Mouse (Mus musculus) limb, embryonic 13.5 days (tissue): ENCODE measurements around the gene Syne1. TPM values are rescaled to one million over a fixed set of nuclear protein-coding genes. Genes with fewer than 3 reads are reported as not detected.

Experiments
- ATAC-seq: fragments of 200-750 bp; cut with Nextera tagmentation; 2 replicates; pipeline ENCODE4 v1.8.0; 2017; ENCODE audit warnings: low read depth, moderate number of reproducible peaks, moderate TSS enrichment; ENCODE audit not compliant: low FRiP score
- H3K27ac ChIP-seq: fragments of 300-500 bp; sonication (generic); 2 replicates; pipeline ENCODE4 v1.5.1; 2015; ENCODE audit warnings: inconsistent platforms, mild to moderate bottlenecking, moderate library complexity
- H3K27me3 ChIP-seq: fragments of 300-500 bp; sonication (generic); 2 replicates; pipeline ENCODE4 v1.6.1; 2015; ENCODE audit warnings: mild to moderate bottlenecking, inconsistent platforms
- H3K36me3 ChIP-seq: fragments of 300-500 bp; sonication (generic); 2 replicates; pipeline ENCODE4 v1.6.1; 2015; ENCODE audit warnings: inconsistent platforms, mild to moderate bottlenecking, moderate library complexity
- H3K4me1 ChIP-seq: fragments of 300-500 bp; sonication (generic); 2 replicates; pipeline ENCODE4 v1.6.1; 2015; ENCODE audit warnings: inconsistent platforms
- H3K4me2 ChIP-seq: fragments of 300-500 bp; sonication (generic); replicated peaks from 2 replicates; pipeline ENCODE4 v1.6.1; 2015; ENCODE audit warnings: inconsistent platforms, mild to moderate bottlenecking, moderate library complexity
- H3K4me3 ChIP-seq: fragments of 300-500 bp; sonication (generic); 2 replicates; pipeline ENCODE4 v1.5.1; 2015; ENCODE audit warnings: moderate library complexity, mild to moderate bottlenecking, inconsistent platforms
- H3K9ac ChIP-seq: fragments of 300-500 bp; sonication (generic); 2 replicates; pipeline ENCODE4 v1.6.1; 2015; ENCODE audit warnings: mild to moderate bottlenecking, inconsistent platforms
- H3K9me3 ChIP-seq: fragments of 300-500 bp; sonication (generic); 2 replicates; pipeline ENCODE4 v1.6.1; 2016; ENCODE audit warnings: inconsistent platforms
- WGBS: fragments of 180-500 bp; shearing (Covaris S2); methylation state at CpG from one replicate; pipeline ENCODE4 v1.1.7; 2015; 5-methylcytosine and 5-hydroxymethylcytosine counted together
- polyA plus RNA-seq: library from polyadenylated mRNA; unstranded; fragments of >200 nt; fragmentation: Nextera tagmentation; extraction: Ambion mirVana; gene quantifications from 2 replicates; pipeline ENCODE4 v1.2.1, GENCODE M21; 2015

Gene Syne1
- polyA plus RNA-seq, result 6.4 and 6.5 TPM in 2 replicates

GRCm38 (mm10) chr10:5551382-5551781, at the start of gene Syne1:
Gene Syne1 (minus strand): TSS chr10:5551482.
- no peak within 1 kb of the TSS for H3K27ac ChIP-seq
- H3K4me1 ChIP-seq, result peaks cover 10% of the 10 kb centered on the region
- 76% methylated on average over 5 of the region's 5 CpGs for WGBS
- H3K27me3 ChIP-seq, result peaks cover 25% of the 10 kb centered on the region
- H3K9me3 ChIP-seq, result no peaks in the 10 kb centered on the region
- H3K4me2 ChIP-seq, result peak within 1 kb of the TSS; percentile 93
- H3K4me3 ChIP-seq, result peak within 1 kb of the TSS; percentile 51
- no peaks in the 10 kb centered on the region for H3K36me3 ChIP-seq
- H3K9ac ChIP-seq, result peak within 1 kb of the TSS; percentile 62
- ATAC-seq, result no peak

DNA sequence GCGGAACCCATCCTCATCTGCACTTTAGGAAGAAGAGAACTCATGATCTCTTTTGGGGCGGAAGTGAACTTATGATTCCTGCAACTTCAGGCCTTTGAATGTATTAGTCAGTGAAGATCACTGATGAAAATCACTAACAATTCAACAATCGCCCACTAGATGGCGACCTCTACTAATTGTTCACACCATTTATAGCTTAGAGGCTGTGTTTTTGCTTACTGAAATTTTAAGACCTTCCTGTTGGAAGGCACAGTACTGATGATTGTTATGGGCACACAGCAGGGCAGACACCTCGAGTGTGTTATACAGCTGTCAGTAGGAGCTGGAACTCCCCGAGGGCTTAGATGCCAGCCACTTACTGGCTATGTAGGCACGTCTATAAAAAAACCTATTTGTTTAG, 48.8 kb upstream of the Syne1 start:
- no peaks in the 10 kb centered on the region for H3K9me3 ChIP-seq
- no peak overlapping the region for H3K27ac ChIP-seq
- H3K9ac ChIP-seq, result no peak overlapping the region
- H3K27me3 ChIP-seq, result no peaks in the 10 kb centered on the region
- H3K4me3 ChIP-seq, result no peak overlapping the region
- H3K4me2 ChIP-seq, result no peak overlapping the region
- no peaks in the 10 kb centered on the region for H3K4me1 ChIP-seq
- 9% methylated on average over 7 of the region's 7 CpGs for WGBS
- H3K36me3 ChIP-seq, result no peaks in the 10 kb centered on the region
- ATAC-seq, result peak; percentile 61

DNA sequence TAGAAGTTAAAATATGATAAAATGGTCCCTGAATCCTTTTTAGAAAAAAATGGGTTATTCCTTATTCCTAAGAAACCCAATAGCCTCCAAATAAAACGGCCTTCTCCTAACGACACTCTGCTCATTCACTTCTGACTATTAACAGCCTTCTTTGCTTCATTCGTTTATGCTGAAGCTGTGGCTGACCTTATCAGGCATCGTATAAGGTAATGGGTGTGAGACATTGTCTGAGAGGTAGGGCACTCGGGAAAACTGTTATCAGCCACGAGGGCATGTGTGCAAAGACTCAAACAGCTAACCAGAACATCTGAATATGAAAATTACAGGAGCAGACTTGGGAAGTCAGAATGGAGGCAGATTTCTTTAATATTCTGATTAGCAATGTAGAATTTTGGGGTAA, 45.3 kb upstream of the Syne1 start:
- Histone ChIP-seq H3K4me3 (no peak overlapping the region), H3K9me3 (no peaks in the 10 kb centered on the region), H3K4me1 (no peaks in the 10 kb centered on the region), H3K9ac (no peak overlapping the region), H3K4me2 (no peak overlapping the region), H3K27me3 (no peaks in the 10 kb centered on the region), H3K36me3 (no peaks in the 10 kb centered on the region), H3K27ac (no peak overlapping the region)
- 51% methylated on average over 6 of the region's 6 CpGs for WGBS
- no peak for ATAC-seq

DNA sequence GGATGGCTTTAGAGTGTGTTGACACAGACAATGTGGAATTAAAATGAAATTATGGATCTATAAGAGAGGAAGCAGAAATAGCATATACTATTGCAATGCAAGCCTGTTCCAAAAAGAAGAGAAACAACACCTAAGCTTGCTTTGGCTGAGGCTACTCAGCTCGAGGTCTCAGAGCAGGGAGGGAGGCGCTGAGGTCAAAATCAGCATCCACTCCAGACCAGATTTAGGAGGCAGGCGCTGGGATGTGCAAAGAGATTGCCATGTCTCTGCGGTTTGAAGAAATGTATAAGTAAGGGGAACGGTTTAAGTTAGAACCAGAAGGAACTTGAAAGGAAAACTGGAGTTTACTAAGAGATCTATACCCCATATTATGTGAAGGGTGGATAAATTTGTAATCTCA, 43.2 kb upstream of the Syne1 start:
- H3K9me3 ChIP-seq, result no peaks in the 10 kb centered on the region
- no peaks in the 10 kb centered on the region for H3K4me1 ChIP-seq
- WGBS, result 67% methylated on average over 5 of the region's 5 CpGs
- H3K4me2 ChIP-seq, result no peak overlapping the region
- H3K36me3 ChIP-seq, result no peaks in the 10 kb centered on the region
- no peak for ATAC-seq
- H3K27ac ChIP-seq, result no peak overlapping the region
- no peak overlapping the region for H3K4me3 ChIP-seq
- no peak overlapping the region for H3K9ac ChIP-seq
- H3K27me3 ChIP-seq, result no peaks in the 10 kb centered on the region

DNA sequence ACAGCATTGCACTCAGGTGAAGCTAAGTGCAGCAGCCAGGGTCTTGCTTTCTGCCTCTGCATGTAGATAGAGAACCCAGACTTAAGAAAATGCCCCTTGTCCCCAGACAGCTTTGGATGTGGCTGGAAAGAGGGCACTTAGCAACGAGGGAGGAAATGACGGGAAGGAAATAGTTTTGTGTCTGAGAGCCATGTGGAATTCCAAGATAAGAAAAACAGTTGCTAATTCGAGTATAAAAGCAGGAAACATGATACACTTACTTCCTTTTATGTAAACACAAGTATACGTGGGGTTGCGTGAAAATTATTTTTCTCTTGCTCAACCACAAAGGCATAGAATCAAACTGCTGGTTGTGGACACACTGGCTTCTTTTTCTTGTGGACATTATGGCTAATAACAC, 42.2 kb upstream of the Syne1 start, which contains the start of gene Myct1:
Gene Myct1, plus strand, starts transcription at position 312 of the 400 bp plus-strand sequence.
- H3K27me3 ChIP-seq, result no peaks in the 10 kb centered on the region
- H3K9me3 ChIP-seq, result no peaks in the 10 kb centered on the region
- H3K4me1 ChIP-seq, result no peaks in the 10 kb centered on the region
- WGBS, result 43% methylated on average over 5 of the region's 5 CpGs
- H3K4me2 ChIP-seq, result no peak within 1 kb of the TSS
- H3K4me3 ChIP-seq, result no peak within 1 kb of the TSS
- no peak for ATAC-seq
- H3K9ac ChIP-seq, result no peak within 1 kb of the TSS
- H3K27ac ChIP-seq, result no peak within 1 kb of the TSS
- no peaks in the 10 kb centered on the region for H3K36me3 ChIP-seq

DNA sequence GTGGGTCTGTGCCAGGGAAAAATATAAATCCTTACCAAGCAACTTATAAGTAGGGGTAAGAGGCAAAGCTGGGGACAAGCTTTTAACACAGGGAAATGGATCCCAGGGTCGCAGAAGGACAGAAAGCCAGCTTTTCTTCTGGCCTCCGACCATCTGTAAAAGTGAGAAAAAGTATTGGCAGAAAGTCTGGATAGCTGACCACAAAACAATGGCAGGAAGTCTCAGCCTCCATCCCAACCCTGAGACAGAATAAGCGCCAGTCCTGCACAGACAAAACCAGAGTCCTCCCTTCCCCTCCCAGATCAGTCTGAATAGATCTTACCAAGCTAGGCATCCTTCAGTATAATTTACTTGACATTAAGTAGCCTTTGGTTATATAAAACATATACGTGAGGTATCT, 40.7 kb upstream of the Syne1 start:
- Histone ChIP-seq H3K36me3 (no peaks in the 10 kb centered on the region), H3K9me3 (no peaks in the 10 kb centered on the region), H3K27me3 (no peaks in the 10 kb centered on the region), H3K9ac (no peak overlapping the region), H3K4me1 (no peaks in the 10 kb centered on the region), H3K27ac (no peak overlapping the region), H3K4me2 (no peak overlapping the region), H3K4me3 (no peak overlapping the region)
- no peak for ATAC-seq
- 87% methylated on average over 4 of the region's 4 CpGs for WGBS

DNA sequence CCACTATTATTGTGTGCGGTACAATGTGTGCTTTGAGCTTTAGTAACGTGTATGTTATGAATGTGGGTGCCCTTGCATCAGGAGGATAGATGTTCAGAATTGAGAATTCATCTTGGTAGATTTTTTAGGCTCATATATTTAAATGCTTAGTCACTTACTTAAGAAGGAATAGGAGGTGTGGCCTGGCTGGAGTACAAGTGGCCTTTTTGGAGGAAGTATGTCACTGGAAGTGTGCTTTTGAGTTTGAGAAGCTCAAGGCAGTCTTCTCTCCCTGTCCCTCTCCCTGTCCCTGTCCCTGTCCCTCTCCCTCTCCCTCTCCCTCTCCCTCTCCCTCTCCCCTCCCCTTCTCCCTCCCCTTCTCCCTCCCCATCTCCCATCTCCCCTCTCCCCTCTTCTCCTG, 39.8 kb upstream of the Syne1 start:
- Histone ChIP-seq H3K27ac (no peak overlapping the region), H3K9ac (no peak overlapping the region), H3K4me2 (no peak overlapping the region), H3K4me3 (no peak overlapping the region), H3K27me3 (no peaks in the 10 kb centered on the region), H3K4me1 (no peaks in the 10 kb centered on the region), H3K9me3 (no peaks in the 10 kb centered on the region), H3K36me3 (no peaks in the 10 kb centered on the region)
- 81% methylated on average over 2 of the region's 2 CpGs for WGBS
- ATAC-seq, result no peak

DNA sequence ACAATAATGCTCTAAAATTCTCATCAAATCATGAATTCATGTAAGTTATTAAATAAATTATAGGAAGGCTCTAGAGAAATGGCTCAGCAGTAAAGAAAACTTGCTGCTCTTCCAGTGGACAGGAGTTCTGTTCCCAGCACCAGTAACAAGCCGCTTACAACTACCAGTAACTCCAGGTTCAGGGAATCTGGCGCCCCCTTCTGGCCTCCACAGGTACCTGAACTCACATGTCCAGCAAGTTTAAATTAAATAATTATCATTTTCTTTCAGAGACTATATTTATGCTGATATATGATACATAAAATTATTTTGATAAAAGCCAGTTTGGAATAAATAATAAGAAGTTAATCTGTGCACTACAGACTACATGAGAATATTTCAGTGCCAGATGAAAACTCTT, 22.0 kb upstream of the Syne1 start:
- no peak for ATAC-seq
- Histone ChIP-seq H3K4me2 (no peak overlapping the region), H3K9ac (no peak overlapping the region), H3K9me3 (no peaks in the 10 kb centered on the region), H3K27me3 (no peaks in the 10 kb centered on the region), H3K27ac (no peak overlapping the region), H3K36me3 (no peaks in the 10 kb centered on the region), H3K4me1 (no peaks in the 10 kb centered on the region), H3K4me3 (no peak overlapping the region)
- WGBS, result 55% methylated on average over 2 of the region's 2 CpGs

GRCm38 (mm10) chr10:5571332-5571731, 20.1 kb upstream of the Syne1 start:
- no peak for ATAC-seq
- WGBS, result 60% methylated on average over 5 of the region's 5 CpGs
- no peaks in the 10 kb centered on the region for H3K9me3 ChIP-seq

DNA sequence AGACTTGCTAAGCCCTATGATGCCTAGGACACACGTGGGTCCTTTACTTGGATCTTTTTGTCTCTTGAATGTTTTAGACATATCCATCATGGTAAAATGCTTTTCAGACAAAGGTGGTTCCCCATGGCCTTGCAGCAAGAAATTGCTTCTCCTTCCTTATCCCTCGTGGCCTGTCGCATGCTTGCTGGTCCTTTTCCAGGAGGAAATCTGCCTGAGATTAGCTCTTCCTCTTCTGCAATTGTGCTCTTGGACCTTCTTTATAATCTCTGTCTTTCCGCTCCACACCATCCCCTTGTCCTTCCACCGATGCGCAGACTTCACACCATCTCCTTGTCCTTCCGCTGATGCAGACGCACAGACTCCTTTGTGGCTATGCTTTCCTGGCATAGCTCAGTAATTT, 18.8 kb upstream of the Syne1 start:
- 83% methylated on average over 8 of the region's 8 CpGs for WGBS
- H3K4me1 ChIP-seq, result no peaks in the 10 kb centered on the region
- H3K27ac ChIP-seq, result no peak overlapping the region
- no peaks in the 10 kb centered on the region for H3K9me3 ChIP-seq
- H3K36me3 ChIP-seq, result no peaks in the 10 kb centered on the region
- no peaks in the 10 kb centered on the region for H3K27me3 ChIP-seq
- ATAC-seq, result no peak
- no peak overlapping the region for H3K4me3 ChIP-seq
- no peak overlapping the region for H3K4me2 ChIP-seq
- no peak overlapping the region for H3K9ac ChIP-seq

More at GRCm38 (mm10) chr10:5571332-5571731, 20.1 kb upstream of the Syne1 start:
- H3K27me3 ChIP-seq, result no peaks in the 10 kb centered on the region
- H3K9ac ChIP-seq, result no peak overlapping the region
- H3K4me2 ChIP-seq, result no peak overlapping the region
- no peak overlapping the region for H3K4me3 ChIP-seq
- no peak overlapping the region for H3K27ac ChIP-seq
- no peaks in the 10 kb centered on the region for H3K4me1 ChIP-seq
- H3K36me3 ChIP-seq, result no peaks in the 10 kb centered on the region

DNA sequence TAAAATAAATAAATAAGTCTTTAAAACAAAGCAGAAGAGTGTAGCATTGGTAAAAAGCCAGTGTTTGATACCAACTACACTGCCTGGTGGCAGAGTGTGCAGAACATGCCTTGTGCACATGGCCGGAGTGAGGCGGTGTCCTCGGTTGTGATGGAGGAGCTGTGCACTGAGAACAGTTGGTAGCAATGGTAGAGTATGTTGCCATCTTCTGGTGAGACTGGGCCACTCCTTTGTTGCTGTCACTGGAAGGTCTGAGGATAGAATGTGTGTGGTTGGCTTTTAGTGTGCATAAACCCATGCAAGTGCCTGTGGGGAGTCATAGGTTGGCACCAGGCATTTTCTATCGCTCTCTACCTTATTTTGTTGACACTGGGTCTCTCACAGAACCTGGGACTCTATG, 17.7 kb upstream of the Syne1 start:
- H3K4me1 ChIP-seq, result no peaks in the 10 kb centered on the region
- no peaks in the 10 kb centered on the region for H3K36me3 ChIP-seq
- no peaks in the 10 kb centered on the region for H3K27me3 ChIP-seq
- no peak for ATAC-seq
- H3K4me2 ChIP-seq, result no peak overlapping the region
- H3K9ac ChIP-seq, result no peak overlapping the region
- WGBS, result 88% methylated on average over 4 of the region's 4 CpGs
- H3K4me3 ChIP-seq, result no peak overlapping the region
- H3K9me3 ChIP-seq, result no peaks in the 10 kb centered on the region
- H3K27ac ChIP-seq, result no peak overlapping the region

- H3K9me3 ChIP-seq, result no peaks in the 10 kb centered on the region
- no peak overlapping the region for H3K4me2 ChIP-seq
- no peaks in the 10 kb centered on the region for H3K4me1 ChIP-seq
- ATAC-seq, result no peak
- H3K27ac ChIP-seq, result no peak overlapping the region
- no peaks in the 10 kb centered on the region for H3K36me3 ChIP-seq
- no peak overlapping the region for H3K4me3 ChIP-seq
- WGBS, result 84% methylated on average over 4 of the region's 4 CpGs
- no peaks in the 10 kb centered on the region for H3K27me3 ChIP-seq
- H3K9ac ChIP-seq, result no peak overlapping the region
Observed at GRCm38 (mm10) chr10:5561706-5562105, 10.4 kb upstream of the Syne1 start.

- H3K9me3 ChIP-seq, result no peaks in the 10 kb centered on the region
- no peak overlapping the region for H3K4me2 ChIP-seq
- no peaks in the 10 kb centered on the region for H3K4me1 ChIP-seq
- H3K9ac ChIP-seq, result no peak overlapping the region
- no peaks in the 10 kb centered on the region for H3K27me3 ChIP-seq
- no peak for ATAC-seq
- no peak overlapping the region for H3K27ac ChIP-seq
- H3K36me3 ChIP-seq, result no peaks in the 10 kb centered on the region
- H3K4me3 ChIP-seq, result no peak overlapping the region
- WGBS, result 78% methylated on average over 4 of the region's 4 CpGs
Observed at GRCm38 (mm10) chr10:5560526-5560925, 9.2 kb upstream of the Syne1 start.
